Mouse (Mus musculus) heart, adult 9 months (tissue): ENCODE data around the gene Med7.

Experiments used
- DNase-seq, 2 experiments: peaks; one replicate each; pipeline ENCODE4 v3.0.0; 2022; ENCODE audit warnings: low spot score in 2 of 2

The Med7 gene

GRCm38 (mm10) chr11:46436760-46437458, at the start of gene Med7:
Med7 (plus strand) TSS chr11:46436925.
- peak; percentile 96 to 97 for DNase-seq

GRCm38 (mm10) chr11:46387061-46387460, 49.7 kb upstream of the Med7 start:
- no peak for DNase-seq

GRCm38 (mm10) chr11:46388438-46388837, 48.3 kb upstream of the Med7 start:
- no peak for DNase-seq

GRCm38 (mm10) chr11:46389336-46390117, 47.2 kb upstream of the Med7 start, which contains the start of gene Itk:
Itk (minus strand) TSS chr11:46389515.
- no peak for DNase-seq

GRCm38 (mm10) chr11:46390621-46391020, 46.1 kb upstream of the Med7 start:
- no peak for DNase-seq

GRCm38 (mm10) chr11:46392890-46393289, 43.8 kb upstream of the Med7 start:
- no peak for DNase-seq

- DNase-seq: no peak
These were observed 43.3 kb upstream of the Med7 start for GRCm38 (mm10) chr11:46393413-46393812.

- DNase-seq: no peak
These were observed 41.6 kb upstream of the Med7 start for GRCm38 (mm10) chr11:46395088-46395487.

GRCm38 (mm10) chr11:46395698-46396097, 41.0 kb upstream of the Med7 start:
- no peak for DNase-seq

- no peak for DNase-seq
These were observed 40.4 kb upstream of the Med7 start, which contains the start of gene Fam71b for GRCm38 (mm10) chr11:46396167-46396859. Fam71b (plus strand) TSS chr11:46396559.

- DNase-seq: no peak
These were observed 39.9 kb upstream of the Med7 start for GRCm38 (mm10) chr11:46396860-46397179.

- no peak for DNase-seq
These were observed 38.8 kb upstream of the Med7 start for GRCm38 (mm10) chr11:46397900-46398299.

- no peak for DNase-seq
These were observed 38.3 kb upstream of the Med7 start for GRCm38 (mm10) chr11:46398473-46398872.

GRCm38 (mm10) chr11:46398933-46399383, 37.8 kb upstream of the Med7 start:
- no peak for DNase-seq

GRCm38 (mm10) chr11:46401555-46401954, 35.2 kb upstream of the Med7 start:
- no peak for DNase-seq

GRCm38 (mm10) chr11:46404986-46405385, 31.7 kb upstream of the Med7 start:
- no peak for DNase-seq

GRCm38 (mm10) chr11:46406721-46407120, 30.0 kb upstream of the Med7 start:
- no peak for DNase-seq

GRCm38 (mm10) chr11:46410018-46410563, 26.6 kb upstream of the Med7 start:
- DNase-seq: no peak

GRCm38 (mm10) chr11:46418438-46418837, 18.3 kb upstream of the Med7 start:
- DNase-seq: no peak

- no peak for DNase-seq
These were observed 17.9 kb upstream of the Med7 start for GRCm38 (mm10) chr11:46418860-46419259.

- no peak for DNase-seq
These were observed 15.4 kb upstream of the Med7 start for GRCm38 (mm10) chr11:46421086-46421888.
